Mouse (Mus musculus): ENCODE measurements at regions not wholly inside any gene's neighbourhood (a gene's known extent, or its start where the extent isn't known, plus 50 kb on each side); places are given as distances from the start of the nearest gene placed in this dataset.

DNA sequence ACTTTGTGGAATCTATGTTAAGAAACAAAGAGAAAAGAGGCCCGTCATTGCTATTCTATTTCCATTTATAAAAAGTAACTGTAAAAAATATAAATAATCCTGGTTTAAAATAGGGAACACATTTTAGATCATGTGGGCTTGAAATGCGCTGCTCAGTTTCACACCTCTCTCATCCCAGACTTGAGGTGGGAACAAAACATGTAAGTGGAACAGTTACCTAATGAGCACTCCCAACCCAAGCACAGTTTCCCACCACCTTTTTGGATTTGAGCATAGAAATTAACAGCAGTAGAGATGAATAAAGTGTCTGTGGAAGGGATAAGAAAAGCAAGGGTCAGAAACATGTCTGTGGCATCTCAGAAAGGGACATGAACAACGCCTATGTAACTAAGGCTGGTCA is 648.4 kb downstream of the Cdk5rap2 start:
- peak in 1 of 2 experiments; percentile 20 for DNase-seq (ENCODE audit: extremely low spot score in 1 of 2, low spot score in 2 of 2)
- intact Hi-C loops (cut with DNase I) = loop anchor here (10.0 kb wide), 1 partner anchor 253 kb away; no protein-coding TSS in a partner anchor

DNA sequence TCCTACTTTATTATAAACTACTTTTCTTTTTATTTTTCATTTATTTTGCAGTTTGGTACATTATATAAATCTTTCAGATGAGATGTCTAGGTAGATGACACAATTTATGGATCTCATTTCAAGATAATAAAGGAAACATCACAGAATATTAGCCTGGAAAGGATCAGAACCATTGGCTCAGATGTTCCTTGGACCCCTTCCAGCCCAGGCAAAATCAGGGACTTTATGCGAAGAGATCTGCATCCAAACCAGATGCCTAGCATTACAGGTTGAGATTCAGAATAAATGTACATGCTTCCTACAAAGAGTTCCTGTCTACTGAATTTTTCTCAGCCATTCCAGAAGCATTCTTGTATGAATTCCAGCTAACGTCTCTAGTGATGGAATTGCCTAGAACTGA is 650.6 kb downstream of the Cdk5rap2 start:
- no peak for DNase-seq (ENCODE audit: extremely low spot score in 1 of 2, low spot score in 2 of 2)
- intact Hi-C loops (cut with DNase I) = loop anchor here (10.0 kb wide), 1 partner anchor 805 kb away; the partner anchor contains the start of gene Brinp1

DNA sequence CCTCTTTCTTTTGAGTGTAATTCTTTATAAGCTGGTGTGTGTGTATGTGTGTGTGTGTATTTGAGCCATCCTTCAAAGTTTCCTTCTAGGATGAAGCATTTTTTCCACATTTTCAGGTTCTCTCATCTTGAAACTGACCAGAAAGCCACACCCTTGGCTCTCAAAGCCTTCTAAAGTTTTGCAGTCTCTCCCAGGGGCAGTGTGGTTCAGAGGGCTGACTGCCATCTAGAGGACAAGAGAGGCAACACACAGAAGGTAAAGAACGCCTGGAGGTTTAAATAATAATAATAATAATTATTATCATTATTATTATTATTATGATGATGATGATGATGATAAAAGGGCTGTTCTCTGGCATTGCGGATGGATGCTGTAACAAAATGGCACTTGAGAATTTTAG is 655.7 kb downstream of the Cdk5rap2 start:
- intact Hi-C loops (cut with DNase I) = loop anchor here (5.0 to 10.0 kb wide), 2 partner anchors 557 to 800 kb away; partner anchors contain the start of gene Brinp1
- DNase-seq (ENCODE audit: extremely low spot score in 1 of 2, low spot score in 2 of 2) = no peak

DNA sequence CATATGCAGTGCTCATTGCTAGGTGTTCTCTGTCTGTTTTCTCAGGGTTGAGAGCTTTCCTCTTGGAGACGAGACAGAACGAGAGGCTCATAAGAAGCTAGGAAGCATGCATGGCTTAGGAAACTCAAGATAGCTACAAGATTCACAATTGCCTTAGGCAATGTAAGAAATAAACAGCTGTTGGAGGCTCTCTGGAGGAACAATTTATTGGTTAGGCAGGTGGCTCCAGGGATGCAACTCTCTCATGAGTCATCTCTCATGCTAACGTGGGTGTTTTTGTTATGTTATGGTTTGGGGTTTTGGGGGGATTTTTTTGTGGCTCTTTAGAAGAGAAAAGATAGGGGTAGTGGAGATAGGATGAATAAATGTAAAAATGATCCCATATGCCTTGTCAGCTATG is 657.2 kb downstream of the Cdk5rap2 start:
- DNase-seq (ENCODE audit: extremely low spot score in 1 of 2, low spot score in 2 of 2) = no peak
- intact Hi-C loops (cut with DNase I) = loop anchor here (5.0 to 10.0 kb wide), 2 partner anchors 556 to 798 kb away; partner anchors contain the start of gene Brinp1

DNA sequence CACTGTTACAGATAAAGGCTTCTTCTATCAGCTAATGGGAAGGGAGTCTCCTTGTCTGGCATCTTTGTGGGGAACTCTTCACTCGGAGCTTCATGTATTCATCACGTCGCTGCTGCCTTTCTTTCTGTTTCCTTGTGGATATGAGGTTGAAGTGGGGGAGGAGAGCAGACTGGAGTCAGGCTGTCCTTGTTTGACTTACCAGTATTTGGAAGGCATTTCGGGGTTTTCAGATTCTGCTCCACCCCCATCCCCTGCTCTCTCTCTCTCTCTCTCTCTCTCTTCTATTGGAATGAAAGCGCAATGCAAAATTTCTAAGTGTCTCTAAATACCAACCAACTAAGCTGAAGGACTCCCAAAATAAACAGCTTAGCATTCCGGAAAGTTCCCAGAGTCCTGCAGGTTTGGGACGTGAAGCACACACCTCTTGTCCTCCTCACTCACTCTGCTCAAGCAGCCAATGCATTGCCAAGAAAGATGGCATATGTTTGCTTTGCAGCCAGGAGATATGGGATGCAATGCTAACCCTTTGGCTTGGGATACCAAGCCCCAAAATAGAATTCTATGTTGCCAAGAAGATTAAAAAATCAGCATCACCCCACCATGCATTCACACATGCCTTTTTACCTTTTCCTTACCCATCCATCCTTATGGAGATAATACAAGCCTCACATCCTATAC is 670.3 kb downstream of the Cdk5rap2 start:
- intact Hi-C loops (cut with DNase I) = no loop called here
- peak in 1 of 2 experiments; percentile 56 for DNase-seq (ENCODE audit: extremely low spot score in 1 of 2, low spot score in 2 of 2)
